Mouse (Mus musculus) central nervous system, embryonic 11.5 days (tissue): ENCODE data around the gene Armc10. TPM values are rescaled to one million over a fixed set of nuclear protein-coding genes. Genes with fewer than 3 reads are reported as not detected.

Experiments
- polyA plus RNA-seq: library from polyadenylated mRNA; depleted of rRNA; stranded (reverse); fragments of >200 nt; gene quantifications from 2 replicates; pipeline ENCODE4 v1.2.3, GENCODE M21; 2012; rRNA removed

Gene Armc10
- 95.8 and 116 TPM in 2 replicates for polyA plus RNA-seq

GRCm38 (mm10) chr5:21645439-21646132 is at the start of gene Armc10, which contains the start of gene Fbxl13:
Gene Armc10, plus strand, starts transcription at chr5:21645813.
Gene Fbxl13, minus strand, starts transcription at chr5:21645634.

GRCm38 (mm10) chr5:21701351-21702008 is 55.9 kb downstream of the Armc10 start, which contains the start of gene Napepld:
Gene Napepld, minus strand, starts transcription at chr5:21701396.

Other genes with a start within 250 kb of the Armc10 start
- gene Ccdc146, start 221.1 kb upstream of the Armc10 start, polyA plus RNA-seq, result 0.17 and 0.52 TPM in 2 replicates
- gene Fam185a, start 220.9 kb upstream of the Armc10 start, polyA plus RNA-seq, result 3.6 TPM in 2 replicates
- 13.7 and 24.0 TPM in 2 replicates for gene Lrrc17, start 102.3 kb upstream of the Armc10 start, polyA plus RNA-seq
- gene Fbxl13, start 179 bp upstream of the Armc10 start, polyA plus RNA-seq, result 0.31 and 0.35 TPM in 2 replicates
- gene Napepld, start 55.6 kb downstream of the Armc10 start, polyA plus RNA-seq, result 8.2 and 13.7 TPM in 2 replicates
- 94.1 and 95.7 TPM in 2 replicates for gene Pmpcb, start 91.3 kb downstream of the Armc10 start, polyA plus RNA-seq
- gene Dnajc2, start 139.4 kb downstream of the Armc10 start, polyA plus RNA-seq, result 49.9 and 70.9 TPM in 2 replicates
- gene Psmc2, start 139.5 kb downstream of the Armc10 start, polyA plus RNA-seq, result 140 and 147 TPM in 2 replicates
- 0.04 and 0.06 TPM in 2 replicates for gene Slc26a5, start 219.8 kb downstream of the Armc10 start, polyA plus RNA-seq